Mouse (Mus musculus) G1E (cell line): ENCODE results near the gene Cdhr5.
A peak's percentile ranks its signal among the peaks of the same experiment; 100 is the strongest.

Source experiments
- CTCF ChIP-seq: IDR thresholded peaks from 2 replicates; pipeline ENCODE4 v1.5.1; 2012; ENCODE audit warnings: low read depth, low read length, inconsistent platforms, mixed read lengths
- GATA1 ChIP-seq: IDR thresholded peaks from 2 replicates; pipeline ENCODE4 v1.6.1; 2012; ENCODE audit warnings: borderline replicate concordance, low read length, inconsistent platforms, mixed read lengths
- TAL1 ChIP-seq: conservative IDR thresholded peaks from 2 replicates; pipeline ENCODE4 v1.6.1; 2012; ENCODE audit warnings: low read depth, low read length, inconsistent platforms, mixed read lengths

- no peak for TF ChIP-seq GATA1
- TF ChIP-seq CTCF = peak; percentile 96
- no peak for TF ChIP-seq TAL1
Measured at GRCm38 (mm10) chr7:141228279-141229067, 48.1 kb downstream of the Cdhr5 start, which contains the start of gene Phrf1.
